Mouse (Mus musculus) stomach, embryonic 15.5 days (tissue): ENCODE data around the gene Ybx1. TPM values are rescaled to one million over a fixed set of nuclear protein-coding genes. Genes with fewer than 3 reads are reported as not detected.

ENCODE experiments used
- polyA plus RNA-seq: library from polyadenylated mRNA; unstranded; fragments of >200 nt; fragmentation: Nextera tagmentation; extraction: Ambion mirVana; gene quantifications from 2 replicates; pipeline ENCODE4 v1.2.1, GENCODE M21; 2015

Gene Ybx1
- polyA plus RNA-seq, 1 experiment from 2014 or later: 615 TPM

Other genes with a start within 250 kb of the Ybx1 start
- 119 and 129 TPM in 2 replicates for gene Slc2a1, start 185.9 kb downstream of the Ybx1 start, polyA plus RNA-seq
- 4.6 and 5.5 TPM in 2 replicates for gene Zfp691, start 120.4 kb downstream of the Ybx1 start, polyA plus RNA-seq
- 13.6 and 30.3 TPM in 2 replicates for gene Ermap, start 104.6 kb downstream of the Ybx1 start, polyA plus RNA-seq
- 125 and 128 TPM in 2 replicates for gene Svbp, start 99.3 kb downstream of the Ybx1 start, polyA plus RNA-seq
- not detected in 2 replicates for gene Tmem269, start 76.4 kb downstream of the Ybx1 start, polyA plus RNA-seq
- 28.1 and 29.1 TPM in 2 replicates for gene AU022252, start 61.9 kb downstream of the Ybx1 start, polyA plus RNA-seq
- gene P3h1, start 61.7 kb downstream of the Ybx1 start, polyA plus RNA-seq: 33.6 and 37.6 TPM in 2 replicates
- 0.14 TPM in 1 of 2 replicates, not detected in the other for gene Cldn19, start 39.2 kb downstream of the Ybx1 start, polyA plus RNA-seq
- 71.6 and 90.5 TPM in 2 replicates for gene Ppih, start 25.9 kb upstream of the Ybx1 start, polyA plus RNA-seq
- 7.5 and 14.0 TPM in 2 replicates for gene Ccdc30, start 120.9 kb upstream of the Ybx1 start, polyA plus RNA-seq
- gene Ppcs, start 127.8 kb upstream of the Ybx1 start, polyA plus RNA-seq: 33.5 and 35.4 TPM in 2 replicates
- 0.26 and 0.46 TPM in 2 replicates for gene Zmynd12, start 128.2 kb upstream of the Ybx1 start, polyA plus RNA-seq
- 0.82 and 0.92 TPM in 2 replicates for gene Rimkla, start 198.0 kb upstream of the Ybx1 start, polyA plus RNA-seq
- gene Foxj3, start 242.4 kb upstream of the Ybx1 start, polyA plus RNA-seq: 18.2 and 23.6 TPM in 2 replicates
- 2.9 and 3.2 TPM in 2 replicates for gene Frg2f1, start 244.9 kb upstream of the Ybx1 start, polyA plus RNA-seq